Mouse (Mus musculus) activated CD4-positive, CD25-positive, alpha-beta regulatory T cell, adult 4 months (primary cell): ENCODE results near the gene Gphb5. TPM values are rescaled to one million over a fixed set of nuclear protein-coding genes. Genes with fewer than 3 reads are reported as not detected.
"Not testable (repeated sequence)": the region's sequence is repeated elsewhere in the genome, so short reads cannot be mapped to it uniquely, and the experiment has no call there.

Source experiments
- ATAC-seq: one replicate; pipeline ENCODE4 v1.8.0; 2017
- polyA plus RNA-seq, 2 experiments: library from polyadenylated mRNA; unstranded; fragments of 100-300 nt; shearing (Covaris generic); gene quantifications; one replicate each; pipeline ENCODE4 v1.2.1; 2017

The Gphb5 gene
- not detected for polyA plus RNA-seq

DNA sequence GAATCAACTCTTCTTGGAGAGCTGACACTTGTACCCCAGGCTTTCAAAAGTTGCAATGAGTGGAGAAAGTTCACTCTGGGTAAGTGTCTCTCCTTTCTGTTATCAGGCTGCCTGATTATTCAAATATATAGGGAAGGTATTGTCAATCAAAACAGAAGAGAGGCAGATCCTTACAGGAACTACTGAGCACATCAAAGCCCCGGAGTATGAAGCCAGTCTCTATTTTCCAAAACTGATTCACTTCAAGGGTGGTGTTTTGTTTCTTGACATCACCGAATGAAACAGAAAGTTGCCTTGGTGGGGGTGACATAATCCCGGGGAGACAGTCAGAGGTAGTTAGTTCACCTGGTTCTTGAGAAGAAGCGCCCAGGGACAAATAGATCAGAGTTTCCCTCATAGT is at the start of gene Gphb5:
Gene Gphb5 (minus strand): TSS at position 101 of the 400 bp plus-strand sequence.
- ATAC-seq, result no peak

DNA sequence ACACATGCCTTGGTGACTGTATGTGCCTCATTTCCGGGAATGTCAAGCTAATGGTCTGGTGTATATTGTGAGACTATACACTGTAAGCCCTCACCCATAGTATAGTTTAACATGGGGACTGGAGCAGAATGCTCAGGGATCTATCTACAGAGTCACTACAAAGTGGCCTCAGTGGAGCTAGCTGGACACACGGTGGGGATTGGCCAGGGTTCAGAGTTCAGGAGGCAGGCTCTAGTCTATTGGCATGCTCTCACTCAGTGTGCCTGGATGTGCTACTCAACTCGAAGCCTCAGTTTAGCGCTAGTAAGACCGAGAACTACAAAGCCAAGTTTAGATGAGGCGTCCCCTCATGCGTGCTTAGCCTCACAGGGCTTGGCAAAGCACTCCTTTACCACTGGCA is 49.6 kb upstream of the Gphb5 start:
- ATAC-seq, result no peak

DNA sequence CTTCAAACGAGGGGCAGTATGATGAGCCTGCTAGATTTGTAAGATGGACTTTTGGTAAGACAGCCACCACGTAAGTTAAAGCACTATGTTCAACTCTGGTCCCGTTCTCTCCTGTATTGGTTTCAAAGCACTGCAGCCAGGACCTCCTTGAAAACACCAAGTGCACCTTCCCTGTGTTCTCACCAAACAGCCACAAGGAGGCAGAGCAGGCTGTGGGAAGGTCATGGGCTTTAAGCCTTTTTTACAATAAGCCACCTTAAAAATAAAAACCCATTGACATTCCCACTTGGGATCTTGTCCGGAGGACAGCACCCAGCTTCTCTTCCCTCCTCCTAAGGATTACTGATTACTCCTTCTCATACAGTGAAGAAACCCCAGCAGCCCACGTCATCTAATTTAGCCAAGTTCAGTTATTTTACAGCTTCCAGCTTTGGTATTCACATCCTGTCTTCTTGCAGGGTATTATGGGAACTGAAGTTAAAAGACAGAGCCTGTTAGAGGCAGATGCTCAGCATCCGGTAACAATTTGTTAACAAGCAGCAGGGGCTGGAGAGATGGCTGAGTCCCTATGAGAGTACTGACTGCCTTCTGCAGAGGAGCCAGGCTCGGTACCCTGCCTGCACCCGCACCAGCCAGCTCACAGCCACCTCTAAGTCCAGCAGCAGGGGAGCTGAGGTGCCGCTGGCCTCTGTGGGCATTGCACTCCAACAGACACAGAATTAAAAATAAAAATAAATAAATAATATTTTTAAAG is 47.6 kb upstream of the Gphb5 start:
- no peak for ATAC-seq

DNA sequence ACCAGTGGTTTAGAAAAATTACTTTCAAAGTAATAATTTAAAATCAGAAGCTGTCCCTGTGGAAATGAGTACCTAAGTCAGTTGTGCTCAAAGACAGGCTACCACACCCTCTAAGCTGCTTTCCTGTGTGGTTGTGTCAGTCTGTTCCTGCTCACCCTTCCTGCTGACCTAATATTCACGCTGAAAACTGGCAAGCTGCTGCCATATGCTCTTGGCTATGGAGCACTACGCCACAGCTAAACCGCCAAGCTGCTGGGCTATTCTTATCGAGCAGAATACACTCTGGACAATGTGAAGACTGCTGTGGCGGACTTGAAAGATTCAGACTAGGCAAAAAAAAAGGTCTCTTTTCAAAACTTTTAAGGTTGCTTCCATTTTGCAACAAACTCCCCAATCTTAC is 44.0 kb upstream of the Gphb5 start:
- ATAC-seq, result no peak

DNA sequence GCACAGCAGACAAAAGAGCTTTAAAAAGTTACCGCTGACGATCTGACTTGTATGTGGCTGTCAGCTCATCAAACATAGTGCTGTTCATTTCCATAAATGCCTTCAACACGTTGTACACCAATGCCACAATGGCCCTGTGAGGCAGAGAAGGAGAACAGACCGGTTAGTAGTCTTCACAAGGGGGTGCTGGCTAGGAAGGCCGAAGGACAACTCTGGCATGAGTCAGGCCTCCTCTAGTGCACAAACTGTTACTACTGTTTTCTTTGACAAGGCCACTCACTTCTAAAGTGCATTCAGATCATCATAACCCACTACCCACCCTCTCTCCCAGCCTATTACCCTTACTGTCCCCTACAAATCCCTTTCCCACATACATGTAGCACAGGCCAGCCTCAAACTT is 43.1 kb upstream of the Gphb5 start:
- ATAC-seq, result no peak

DNA sequence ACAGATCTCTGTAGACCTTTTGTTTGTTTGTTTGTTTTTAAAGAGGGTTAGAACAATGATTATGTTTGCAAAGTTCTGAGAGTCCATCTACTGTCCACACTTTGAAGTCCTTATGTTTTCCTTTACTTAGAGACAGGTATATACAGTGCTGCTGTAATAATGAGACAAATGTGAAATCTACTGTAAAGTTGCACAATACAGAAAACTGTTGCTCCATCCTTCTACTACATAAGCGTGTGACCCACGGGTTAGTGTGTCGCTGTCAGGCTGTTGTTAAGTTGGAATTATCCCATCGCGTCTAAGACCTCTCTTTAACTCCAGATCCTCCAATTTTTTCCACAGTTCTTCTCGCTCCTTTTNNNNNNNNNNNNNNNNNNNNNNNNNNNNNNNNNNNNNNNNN is 36.9 kb upstream of the Gphb5 start:
- ATAC-seq, result no peak

DNA sequence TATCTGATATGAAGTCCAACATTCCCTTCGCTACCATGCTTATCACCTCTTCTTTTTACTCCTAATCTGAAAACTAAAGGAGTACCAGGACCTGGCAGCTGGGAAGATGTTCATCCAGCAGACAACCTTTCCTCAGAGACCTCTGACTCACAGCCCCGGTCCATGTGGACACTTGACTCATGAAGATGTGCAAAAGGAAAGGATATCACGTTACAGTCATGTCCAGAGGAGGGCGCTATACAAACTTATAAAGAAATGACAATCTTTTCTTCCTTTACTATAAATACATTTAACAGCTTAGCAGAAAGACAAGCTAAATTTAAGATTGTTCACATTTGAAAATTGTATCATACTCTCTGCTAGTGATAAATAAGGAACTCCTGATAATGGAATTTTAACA is 36.4 kb upstream of the Gphb5 start:
- ATAC-seq, result no peak

DNA sequence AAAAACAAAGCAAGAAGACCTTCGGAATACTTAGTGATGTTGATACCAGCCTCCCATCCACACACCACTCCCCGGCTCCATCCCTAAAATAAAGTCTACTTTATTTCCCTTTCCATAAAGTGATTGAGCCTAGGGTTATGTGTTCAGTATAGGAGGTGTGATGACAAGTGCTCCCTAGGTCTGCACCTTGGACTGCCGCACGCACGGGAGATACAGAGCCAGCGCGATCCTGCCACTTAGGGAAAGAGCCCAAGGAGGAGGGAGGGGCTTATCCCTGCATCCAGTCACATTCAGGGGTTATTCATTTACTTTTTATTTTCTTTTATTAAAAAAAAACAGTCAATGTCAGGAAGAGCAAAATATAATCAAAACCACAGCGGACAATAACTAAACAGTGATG is 34.0 kb upstream of the Gphb5 start:
- ATAC-seq, result no peak

DNA sequence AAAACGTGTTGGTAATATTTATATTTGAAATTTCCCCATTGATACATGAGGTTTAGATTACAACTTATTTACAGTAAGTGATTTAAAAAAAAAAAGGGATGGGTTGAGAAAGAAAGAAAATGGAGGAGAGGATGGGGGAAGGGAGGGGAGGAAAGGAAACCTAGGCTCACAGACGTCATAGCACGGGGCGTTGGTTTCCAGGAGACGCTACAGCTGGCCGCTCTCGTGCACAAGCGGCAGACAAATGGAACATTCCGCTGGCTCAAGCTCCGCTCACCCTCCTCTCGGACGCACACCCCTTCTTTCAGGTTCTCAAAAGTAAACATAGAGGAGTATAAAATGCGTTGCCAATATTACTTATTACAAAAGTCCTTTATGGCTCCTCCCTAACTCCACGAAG is 33.4 kb upstream of the Gphb5 start:
- ATAC-seq, result peak; percentile 82

DNA sequence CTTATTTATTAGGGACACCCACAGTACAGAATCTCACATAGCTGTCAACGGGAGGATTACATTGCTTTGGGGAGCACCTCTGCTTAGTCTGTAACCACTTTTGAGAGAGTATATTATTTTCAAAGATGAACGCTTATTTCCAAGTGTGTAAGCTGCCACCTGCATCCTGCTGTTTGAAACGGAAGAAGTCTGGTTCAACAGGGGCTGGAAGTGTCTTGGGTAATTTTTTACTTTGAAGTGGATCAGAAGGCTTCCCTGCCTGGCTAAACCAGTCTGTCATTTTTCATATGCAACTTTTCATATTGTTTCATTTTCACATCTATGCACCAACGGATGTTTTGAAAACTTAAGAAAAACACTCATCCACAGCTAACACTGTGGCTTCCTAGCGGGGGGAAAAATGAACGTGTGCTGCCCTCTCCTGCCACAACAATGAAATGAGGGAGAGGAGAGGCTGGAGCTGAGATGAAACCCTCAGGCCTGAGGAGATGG is 32.9 kb upstream of the Gphb5 start:
- ATAC-seq, result peak; percentile 73

DNA sequence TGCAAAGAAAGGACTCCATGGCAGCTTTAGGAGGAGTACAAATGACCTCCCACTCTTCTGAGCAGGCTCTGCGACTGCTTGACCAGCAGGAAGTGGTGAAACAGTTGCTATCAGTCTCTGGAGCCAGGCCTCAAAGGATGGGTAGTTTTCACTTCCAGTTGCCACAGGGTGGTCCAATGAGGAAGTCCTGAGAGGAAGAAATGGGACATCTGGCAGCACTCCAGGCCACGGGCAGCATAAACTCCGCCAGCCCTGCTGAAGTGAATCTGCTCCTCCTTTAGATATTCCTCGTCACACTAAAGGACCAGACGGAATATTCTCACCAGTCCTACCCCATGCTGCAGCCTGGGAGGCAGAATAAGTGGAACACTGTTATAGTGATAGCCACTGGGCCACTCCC is 32.3 kb upstream of the Gphb5 start:
- ATAC-seq, result no peak

DNA sequence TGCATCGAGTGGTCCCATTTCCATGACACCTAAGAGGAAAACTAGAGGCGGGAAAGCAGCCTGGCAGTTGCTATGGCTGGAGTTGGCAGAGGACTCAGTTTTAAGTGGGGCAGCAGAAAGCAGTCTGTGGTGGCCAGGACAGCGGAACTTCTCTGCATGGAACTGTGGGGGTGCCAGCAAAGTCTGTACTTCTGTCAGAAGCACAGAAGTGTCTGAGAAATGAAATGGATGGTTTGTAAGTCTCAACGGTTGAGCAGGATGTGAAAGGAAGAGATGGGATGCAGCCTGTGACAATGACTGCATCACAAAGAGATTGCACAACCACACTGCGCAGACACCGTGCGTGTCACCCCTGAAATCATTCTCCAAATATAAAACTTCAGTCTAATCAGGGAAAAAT is 29.7 kb upstream of the Gphb5 start:
- no peak for ATAC-seq

DNA sequence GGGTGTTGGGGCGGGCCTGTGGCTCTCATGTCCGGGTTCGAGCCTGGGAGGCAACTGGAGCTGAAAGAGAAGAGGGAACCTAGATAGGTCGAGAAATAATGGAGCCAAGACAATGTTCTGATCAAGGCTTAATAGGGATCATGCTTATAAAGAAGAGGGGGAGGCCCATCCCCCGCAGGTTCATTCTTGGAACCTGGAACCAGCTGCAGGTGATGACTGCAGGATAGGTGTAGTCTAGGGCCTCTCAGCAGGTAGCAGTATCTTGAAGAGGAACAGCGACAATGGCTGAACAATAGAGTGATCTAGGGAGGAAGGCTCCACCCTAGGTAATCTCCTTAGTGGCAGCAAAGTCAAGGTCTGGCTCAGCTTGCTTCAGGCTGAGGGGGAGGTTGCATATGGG is 15.8 kb upstream of the Gphb5 start:
- not testable (repeated sequence) for ATAC-seq

DNA sequence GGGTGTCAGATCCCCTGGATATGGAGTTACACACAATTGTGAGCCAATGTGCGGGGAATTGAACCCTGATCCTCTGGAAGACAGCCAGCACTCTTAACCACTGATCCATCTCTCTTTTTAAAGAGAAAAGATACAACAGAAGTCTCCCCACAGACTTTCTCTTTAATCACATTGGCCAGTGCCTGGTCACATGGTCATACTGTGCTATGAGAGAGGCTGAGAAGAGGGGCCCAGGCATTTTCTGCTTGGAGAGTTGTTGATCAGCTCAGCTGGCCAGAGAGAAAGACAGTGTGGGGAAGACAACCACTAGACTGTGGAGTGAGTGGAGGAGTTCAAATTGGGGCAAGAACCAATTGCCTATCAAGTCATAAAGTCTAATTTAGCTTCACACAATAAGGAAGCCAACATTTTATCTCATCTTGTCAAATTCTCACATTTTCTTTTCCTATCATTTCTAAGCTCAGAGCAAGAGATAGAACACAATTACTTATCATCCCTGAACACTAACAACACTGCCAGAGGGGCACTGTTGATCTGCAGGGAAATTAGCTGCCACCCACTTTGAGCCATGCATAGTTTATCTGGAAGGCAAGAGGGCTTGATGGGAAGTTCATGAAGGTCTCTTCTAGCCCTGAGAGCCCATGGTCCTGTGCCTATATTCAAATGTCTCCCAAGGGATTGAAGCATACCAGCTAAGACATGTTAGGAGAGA is 13.3 kb upstream of the Gphb5 start:
- no peak for ATAC-seq

DNA sequence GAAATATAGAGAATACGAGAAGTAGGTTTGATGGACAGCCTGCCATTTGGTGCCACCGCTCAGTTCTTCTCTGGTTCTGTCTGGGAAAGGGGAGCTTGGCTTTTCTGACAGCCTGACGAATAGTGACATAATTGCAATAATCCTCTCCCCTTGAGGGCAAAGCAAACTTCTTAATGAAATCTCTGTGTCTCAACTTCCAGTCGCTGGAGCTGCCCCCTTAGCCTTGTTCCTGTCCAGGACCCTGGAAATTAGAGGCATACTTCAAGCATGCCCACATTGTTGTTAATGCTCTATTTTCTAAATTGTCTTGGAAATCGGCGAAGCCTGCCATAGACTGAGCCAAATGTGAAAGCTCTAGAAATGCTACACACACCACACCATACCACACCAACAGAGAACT is 12.1 kb upstream of the Gphb5 start:
- ATAC-seq, result no peak

DNA sequence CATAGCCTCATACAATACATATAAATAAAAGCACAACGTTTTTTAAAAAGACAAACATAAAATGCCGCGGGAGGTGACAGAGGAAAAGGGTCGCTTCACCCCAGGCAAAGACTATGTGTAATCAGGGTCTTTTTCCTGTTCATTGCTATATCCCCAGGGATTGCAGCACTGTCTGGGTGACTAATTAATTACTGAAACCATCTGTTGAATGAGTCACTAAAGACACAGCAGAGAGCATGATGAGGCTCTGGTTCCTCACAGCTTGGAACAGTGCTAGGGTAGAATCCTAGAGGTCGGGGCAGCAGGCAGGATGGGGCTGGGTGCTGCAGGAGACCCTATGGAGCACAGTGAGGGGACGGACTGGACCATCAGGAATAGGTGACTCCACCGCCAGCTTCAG is 9.3 kb upstream of the Gphb5 start:
- no peak for ATAC-seq

DNA sequence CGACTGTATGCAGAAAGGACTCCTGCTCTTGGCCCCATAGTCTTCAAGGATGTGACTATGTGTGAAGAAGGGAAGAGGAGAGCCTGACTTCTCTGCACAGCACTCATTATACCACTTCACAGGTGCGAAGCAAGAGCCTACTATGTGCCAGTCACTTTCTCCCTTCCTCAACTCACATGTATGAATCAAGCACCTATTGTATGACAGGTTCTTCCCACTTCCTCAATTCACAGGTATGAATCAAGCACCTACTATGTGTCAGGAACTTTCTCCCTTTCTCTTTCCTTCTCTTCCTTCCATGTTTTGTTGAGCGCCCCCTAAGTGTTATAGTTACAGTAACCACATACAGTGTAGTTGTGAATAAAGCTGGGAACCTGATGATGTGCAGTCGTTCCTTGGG is 8.2 kb upstream of the Gphb5 start:
- ATAC-seq, result no peak

DNA sequence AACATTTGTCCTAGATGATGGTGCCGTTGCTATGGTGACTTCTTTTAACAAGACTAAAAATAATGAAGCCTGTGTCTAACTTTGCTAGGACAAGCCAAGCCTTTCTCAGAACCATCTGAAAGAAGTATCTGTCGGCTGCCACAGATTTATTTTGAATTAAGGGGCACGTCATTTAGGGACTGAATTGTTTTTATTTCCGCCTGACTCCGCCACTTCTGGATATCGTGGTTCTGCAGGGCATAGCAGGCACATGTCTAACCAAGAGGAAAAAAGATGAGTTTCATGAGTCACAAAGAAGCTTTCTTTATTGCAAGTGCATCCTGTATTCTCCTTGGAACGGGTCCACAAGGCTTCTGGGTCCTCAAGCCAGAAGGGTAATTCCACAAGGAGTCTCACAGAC is 7.8 kb upstream of the Gphb5 start:
- ATAC-seq, result no peak

DNA sequence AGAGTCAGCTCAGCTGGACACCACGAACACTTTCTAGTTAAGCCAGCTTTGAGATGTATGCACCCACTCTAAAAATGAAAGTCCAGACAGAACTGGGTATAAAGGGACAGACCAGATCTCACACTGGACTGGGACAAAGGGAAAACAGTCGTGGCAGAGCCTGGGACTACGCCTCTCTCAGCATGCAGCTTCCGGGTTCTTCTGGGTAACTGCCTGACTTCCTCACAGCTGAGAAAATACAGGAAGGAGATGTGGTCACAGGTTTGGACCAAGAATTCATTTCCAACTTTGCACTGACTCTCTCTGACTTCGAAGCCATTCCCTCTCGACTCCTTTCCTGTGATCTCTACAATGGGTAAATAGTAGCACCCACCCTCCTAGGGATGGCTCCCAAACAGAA is 1.6 kb downstream of the Gphb5 start:
- no peak for ATAC-seq

DNA sequence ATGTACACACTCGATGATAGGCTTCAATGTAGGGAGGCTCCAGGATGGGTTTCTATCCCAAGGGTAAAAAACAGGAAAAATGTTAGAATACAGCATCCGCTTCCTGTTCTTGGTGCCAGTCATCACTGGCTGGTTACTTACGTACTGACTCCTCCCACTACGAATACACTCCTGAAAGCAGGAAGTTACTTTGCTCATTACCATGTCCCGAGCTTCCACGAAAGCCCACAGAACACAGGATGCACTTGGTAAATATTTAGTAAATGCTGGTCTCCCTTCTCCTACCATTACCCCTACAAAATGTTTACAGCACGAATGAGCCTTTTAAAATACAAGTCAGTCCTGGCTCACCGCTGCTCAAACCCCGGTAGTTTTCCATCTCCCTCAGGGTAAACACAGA is 3.6 kb downstream of the Gphb5 start:
- peak; percentile 46 for ATAC-seq

DNA sequence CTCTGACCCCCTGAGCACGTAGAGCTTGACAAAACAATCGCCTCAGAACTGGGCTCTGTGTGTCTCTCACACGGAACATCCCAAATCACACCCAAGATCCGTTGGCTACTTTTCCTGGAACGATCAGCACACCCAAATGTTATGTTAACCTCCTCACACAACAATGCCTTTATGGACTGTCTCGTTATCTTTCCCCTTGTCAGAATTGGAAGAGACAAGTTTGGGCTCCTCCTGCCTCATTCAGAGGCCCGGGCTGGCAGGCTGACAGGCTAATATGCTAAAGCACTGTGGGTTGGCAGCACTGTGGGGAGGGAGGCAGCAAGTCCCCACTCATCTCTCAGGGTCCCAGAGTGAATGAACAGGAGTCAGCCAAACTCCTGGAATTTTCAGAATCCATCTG is 19.5 kb downstream of the Gphb5 start:
- no peak for ATAC-seq

DNA sequence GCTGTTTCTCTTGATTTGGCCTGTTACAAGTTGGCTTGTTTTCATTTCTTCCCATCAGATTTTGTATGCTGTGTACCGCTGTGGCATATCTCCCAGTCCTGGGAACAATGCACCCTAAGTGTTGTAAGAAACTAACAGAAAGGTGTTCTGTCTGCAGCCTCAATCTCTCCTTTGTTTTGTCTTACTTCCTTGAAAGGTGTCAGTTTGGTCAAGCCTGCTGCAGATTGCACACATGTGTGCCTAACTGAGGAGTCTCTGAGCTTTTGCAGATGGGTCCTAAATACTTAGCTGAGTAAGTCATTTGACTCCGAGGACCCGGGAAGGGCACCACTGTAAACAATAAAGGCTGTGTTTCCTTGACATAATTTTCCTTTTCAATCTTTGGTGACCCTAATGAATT is 20.0 kb downstream of the Gphb5 start:
- ATAC-seq, result no peak

DNA sequence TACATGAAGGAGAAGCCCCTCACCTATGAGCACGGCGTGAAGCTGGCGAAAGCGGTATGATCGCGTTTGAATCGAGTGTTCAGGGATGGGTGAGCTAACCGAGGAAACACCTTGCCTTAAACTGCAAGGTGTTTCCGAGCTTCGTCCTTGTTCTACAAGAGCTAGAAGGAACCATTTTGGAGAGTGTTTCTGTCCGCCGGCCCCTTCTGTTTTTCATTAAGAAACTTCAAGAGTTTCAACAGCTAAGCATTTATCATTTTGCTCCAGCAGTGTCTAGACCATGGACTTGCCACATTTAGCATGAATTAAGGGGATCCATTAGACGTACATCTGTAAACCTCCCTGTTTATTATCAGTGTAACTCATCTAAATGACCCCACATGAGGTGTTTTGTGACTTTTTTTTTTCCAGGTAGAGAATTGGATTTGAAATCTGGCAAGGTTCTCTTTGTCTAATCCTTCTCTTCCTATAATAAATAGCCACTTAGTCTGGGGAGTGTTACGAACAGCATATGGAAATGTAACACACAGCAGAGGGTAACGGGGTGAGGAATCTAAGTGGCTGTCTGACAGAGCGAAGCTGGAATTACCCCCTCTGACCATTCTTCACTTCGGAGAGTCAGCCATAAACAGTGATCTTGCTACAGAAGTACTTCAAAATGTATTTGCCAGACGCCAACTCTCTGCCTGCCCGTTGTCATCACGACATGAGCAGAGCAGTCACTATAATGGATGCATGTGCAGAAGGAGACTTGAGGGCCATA is 22.4 kb downstream of the Gphb5 start:
- ATAC-seq, result no peak

DNA sequence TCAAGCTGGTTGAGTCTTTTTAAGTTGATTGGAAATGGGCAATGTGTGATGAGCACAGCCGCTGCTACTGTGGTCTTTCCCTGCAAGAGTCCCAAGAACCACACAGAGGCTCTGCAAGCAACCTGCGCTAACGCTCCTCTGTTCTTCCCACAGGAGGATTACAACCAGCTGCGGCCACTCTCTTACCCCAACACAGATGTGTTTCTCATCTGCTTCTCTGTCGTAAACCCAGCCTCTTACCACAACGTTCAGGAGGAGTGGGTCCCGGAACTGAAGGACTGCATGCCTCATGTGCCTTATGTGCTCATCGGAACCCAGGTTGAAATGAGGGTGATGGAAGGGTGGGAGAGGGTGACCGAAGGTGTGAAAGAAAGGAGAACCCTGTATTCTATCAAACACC is 25.1 kb downstream of the Gphb5 start:
- ATAC-seq, result no peak
